Mouse (Mus musculus) C2C12 (cell line): ENCODE data around the gene Mcm3ap.

ENCODE experiments used
- CEBPB ChIP-seq: IDR thresholded peaks from one replicate; pipeline ENCODE4 v1.6.1; 2011; ENCODE audit warnings: low read depth, mild to moderate bottlenecking, control low read depth, moderate library complexity
- CTCF ChIP-seq: IDR thresholded peaks from one replicate; pipeline ENCODE4 v1.5.1; 2011; ENCODE audit not compliant: control insufficient read depth, insufficient read depth, insufficient read length
- FOSL1 ChIP-seq: IDR thresholded peaks from one replicate; pipeline ENCODE4 v1.8.0; 2011; ENCODE audit warnings: mild to moderate bottlenecking, low read length; ENCODE audit not compliant: poor library complexity, insufficient read depth, severe bottlenecking
- MAX ChIP-seq: IDR thresholded peaks from one replicate; pipeline ENCODE4 v1.6.1; 2011; ENCODE audit warnings: mild to moderate bottlenecking, control low read depth
- MYOG ChIP-seq: IDR thresholded peaks from one replicate; pipeline ENCODE4 v1.6.1; 2011; ENCODE audit not compliant: control insufficient read depth, insufficient read length; ENCODE audit errors: extremely low read depth

DNA sequence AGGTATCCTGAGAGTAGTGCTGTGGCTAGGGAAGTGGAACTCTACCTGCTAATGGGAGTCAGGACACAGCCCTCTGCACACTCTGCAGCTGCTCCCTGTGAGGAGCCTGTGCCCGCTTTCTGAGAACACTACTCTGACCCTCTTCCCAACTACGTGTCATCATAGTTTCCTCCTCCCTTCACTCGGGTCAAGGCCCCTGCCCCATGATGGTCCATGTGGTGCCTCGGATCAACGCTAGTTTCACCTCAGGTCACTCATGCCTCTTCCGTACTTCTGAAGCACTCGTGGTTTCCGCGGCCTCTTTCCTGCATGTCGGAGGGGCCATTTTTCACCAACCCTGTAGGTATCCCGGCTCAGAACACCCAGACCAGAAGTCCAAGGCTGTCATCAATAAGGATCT is 62.2 kb downstream of the Mcm3ap start:
- no peak for TF ChIP-seq CTCF
- no peak for TF ChIP-seq CEBPB
- no peak for TF ChIP-seq MYOG
- no peak for TF ChIP-seq MAX
- TF ChIP-seq FOSL1: no peak
